Mouse (Mus musculus) adipocyte (in vitro differentiated cells): ENCODE measurements at regions not wholly inside any gene's neighbourhood (a gene's known extent, or its start where the extent isn't known, plus 50 kb on each side); places are given as distances from the start of the nearest gene placed in this dataset.
A peak's percentile ranks its signal among the peaks of the same experiment; 100 is the strongest.

ENCODE experiments used
- DNase-seq: peaks from one replicate; pipeline ENCODE4 v3.0.0-alpha.2; 2016; ENCODE audit warnings: low spot score

GRCm38 (mm10) chr4:152834421-152835110 is 356.9 kb upstream of the Kcnab2 start:
- DNase-seq, result no peak

DNA sequence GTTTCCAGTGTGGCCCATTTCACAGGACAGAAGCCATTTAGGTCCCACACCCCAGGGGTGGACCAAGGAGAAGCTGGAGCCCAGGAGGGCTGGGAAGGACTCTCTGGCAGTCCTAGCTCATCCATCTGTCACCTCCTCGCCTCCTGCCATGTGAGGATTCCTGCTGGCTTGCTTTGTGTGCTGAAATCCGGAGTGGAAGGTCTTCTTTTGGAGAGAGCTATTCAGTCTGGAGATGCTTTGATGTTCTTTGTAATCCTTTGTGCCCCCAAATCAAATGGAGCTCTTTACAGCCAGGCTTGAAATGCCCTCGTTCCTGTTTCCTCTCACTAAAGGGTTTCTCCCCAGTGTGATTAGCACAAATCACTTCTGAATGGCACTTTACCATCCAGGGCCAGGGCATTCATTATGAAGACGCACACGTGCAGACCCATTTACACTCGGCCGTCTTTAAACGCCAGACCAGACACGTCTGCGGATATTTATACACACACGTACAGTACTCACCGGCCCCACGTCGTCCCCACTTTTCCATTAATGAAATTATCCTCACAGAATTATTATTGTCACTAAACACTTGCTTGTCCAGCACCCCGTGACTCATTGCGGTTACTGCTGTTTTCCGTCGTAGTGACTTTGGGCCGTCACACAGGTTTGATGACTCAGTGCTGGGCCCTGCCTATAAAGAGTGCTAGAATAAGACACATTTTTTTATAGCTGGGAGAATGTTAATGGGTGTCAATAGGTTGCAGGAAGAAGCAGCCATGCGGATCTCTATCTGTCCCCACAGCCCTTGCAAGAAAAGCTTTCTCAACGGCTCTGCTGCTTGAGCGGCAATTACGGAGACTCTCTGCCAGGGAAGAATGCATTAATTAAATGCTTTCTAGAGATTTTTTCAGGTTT is 356.0 kb upstream of the Kcnab2 start:
- DNase-seq, result no peak

DNA sequence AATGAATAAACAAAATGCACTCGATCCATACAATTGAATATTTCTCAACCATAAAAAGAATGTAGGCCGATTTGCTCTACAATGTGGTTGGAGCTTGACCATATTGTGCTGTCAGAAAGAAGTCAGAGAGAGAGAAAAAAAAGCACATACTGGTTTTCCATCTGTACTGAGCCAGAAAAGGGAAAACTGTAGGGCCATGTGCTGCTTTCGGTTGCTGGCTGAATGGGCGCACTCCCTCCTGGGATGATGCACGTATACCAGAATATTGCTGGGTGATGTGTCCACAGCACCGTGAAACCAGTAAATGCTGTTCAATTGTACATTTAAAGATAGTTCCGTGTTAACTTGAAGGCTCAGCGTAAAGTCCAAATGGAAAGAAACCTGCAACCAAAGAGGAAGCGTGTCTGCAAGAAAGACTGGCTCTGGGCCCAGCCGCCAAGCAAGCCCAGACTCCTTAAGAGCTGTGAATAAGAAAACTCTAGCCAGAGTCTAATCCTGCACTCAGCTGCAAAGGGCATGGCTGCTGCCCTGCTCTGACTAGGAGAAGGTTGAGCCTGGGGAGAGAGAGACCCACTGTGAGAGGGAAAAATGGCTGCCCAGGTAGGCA is 355.2 kb upstream of the Kcnab2 start:
- DNase-seq, result no peak

DNA sequence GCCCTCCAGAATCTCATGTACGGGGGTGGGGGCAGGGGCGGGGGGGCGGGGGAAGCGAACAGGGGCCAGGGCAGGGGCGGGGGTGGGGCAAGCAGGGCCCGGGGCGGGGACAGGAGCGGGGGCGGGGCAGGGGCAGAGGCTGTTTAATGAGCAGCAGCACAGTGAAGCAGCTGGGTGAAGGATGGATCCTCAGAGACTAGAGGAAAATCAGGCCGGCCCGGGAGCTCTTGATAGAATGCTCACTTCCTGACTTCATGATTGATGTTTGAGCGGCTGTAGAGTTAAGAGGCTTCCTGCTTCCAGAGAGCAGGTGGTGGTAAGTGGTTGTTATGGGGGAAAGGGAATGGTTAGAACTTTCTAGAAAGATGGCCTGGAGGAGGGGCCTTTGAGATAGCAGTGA is 347.5 kb upstream of the Kcnab2 start:
- no peak for DNase-seq

- DNase-seq, result no peak
These were observed 338.6 kb upstream of the Kcnab2 start for GRCm38 (mm10) chr4:152816139-152816757.

GRCm38 (mm10) chr4:152806611-152807010 is 328.9 kb upstream of the Kcnab2 start:
- DNase-seq, result no peak

DNA sequence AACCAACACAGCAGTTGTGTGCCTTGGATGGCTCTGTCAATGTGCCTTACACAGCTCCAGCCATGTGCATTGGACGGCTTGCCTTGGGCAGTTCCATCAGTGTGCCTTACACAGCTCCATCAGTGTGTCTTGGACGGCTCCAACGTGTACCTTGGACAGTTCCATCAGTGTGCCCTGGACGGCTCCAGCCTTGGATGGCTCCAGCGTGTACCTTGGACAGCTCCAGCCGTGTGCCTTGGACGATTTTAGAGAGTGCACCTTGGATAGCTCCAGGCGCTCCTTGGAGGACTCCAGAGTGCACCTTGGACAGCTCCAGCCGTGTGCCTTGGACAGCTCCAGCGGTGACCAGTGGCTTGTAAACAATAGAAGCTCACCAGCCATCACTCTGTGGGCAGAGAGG is 321.7 kb upstream of the Kcnab2 start:
- peak; percentile 7 for DNase-seq

- DNase-seq, result no peak
These were observed 310.8 kb upstream of the Kcnab2 start for GRCm38 (mm10) chr4:152788431-152788830.

DNA sequence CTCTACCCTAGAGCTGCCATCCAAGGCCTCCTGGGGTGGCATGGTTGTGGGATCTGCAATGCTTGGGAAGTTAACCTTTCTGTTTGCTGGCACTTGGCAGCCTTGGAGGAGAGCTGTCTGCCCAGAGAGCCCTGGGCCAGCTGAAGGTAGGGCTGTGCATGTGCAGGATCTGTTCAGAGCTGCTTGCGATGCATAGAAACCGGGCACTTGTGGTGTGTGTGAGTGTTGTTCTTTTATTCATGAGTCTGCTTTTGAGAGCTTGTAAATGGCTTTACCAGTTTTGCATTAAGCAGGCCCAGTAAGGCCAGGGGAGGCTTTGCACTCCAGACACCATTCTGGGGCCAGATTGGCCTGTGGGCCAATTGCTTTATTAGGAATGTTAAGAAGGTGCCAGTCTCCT is 307.3 kb upstream of the Kcnab2 start:
- DNase-seq, result no peak

- DNase-seq, result no peak
These were observed 301.9 kb upstream of the Kcnab2 start for GRCm38 (mm10) chr4:152779526-152779925.

DNA sequence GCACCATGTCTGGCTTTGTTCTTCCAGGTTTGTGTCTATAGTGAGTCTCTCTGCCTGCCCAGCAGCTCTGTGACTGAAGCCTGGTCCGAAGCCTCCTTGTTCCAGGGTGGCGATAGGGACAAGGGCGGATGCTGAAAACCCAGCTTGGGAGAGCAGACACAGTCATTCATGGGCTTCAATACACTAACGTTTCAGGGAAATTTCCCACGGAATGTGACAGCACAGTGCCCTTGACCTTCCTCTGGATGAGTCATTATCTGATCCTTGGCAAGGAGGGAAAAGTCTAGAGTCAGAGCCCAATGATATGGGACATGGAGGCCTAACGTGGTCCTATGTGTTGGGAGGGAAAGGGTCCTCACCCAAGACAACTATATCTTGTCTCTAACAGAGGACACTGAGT is 298.1 kb upstream of the Kcnab2 start:
- no peak for DNase-seq

GRCm38 (mm10) chr4:152771386-152771785 is 293.7 kb upstream of the Kcnab2 start:
- DNase-seq, result no peak

- DNase-seq, result no peak
These were observed 289.7 kb upstream of the Kcnab2 start for GRCm38 (mm10) chr4:152767372-152767771.

GRCm38 (mm10) chr4:152763116-152763515 is 285.4 kb upstream of the Kcnab2 start:
- no peak for DNase-seq

DNA sequence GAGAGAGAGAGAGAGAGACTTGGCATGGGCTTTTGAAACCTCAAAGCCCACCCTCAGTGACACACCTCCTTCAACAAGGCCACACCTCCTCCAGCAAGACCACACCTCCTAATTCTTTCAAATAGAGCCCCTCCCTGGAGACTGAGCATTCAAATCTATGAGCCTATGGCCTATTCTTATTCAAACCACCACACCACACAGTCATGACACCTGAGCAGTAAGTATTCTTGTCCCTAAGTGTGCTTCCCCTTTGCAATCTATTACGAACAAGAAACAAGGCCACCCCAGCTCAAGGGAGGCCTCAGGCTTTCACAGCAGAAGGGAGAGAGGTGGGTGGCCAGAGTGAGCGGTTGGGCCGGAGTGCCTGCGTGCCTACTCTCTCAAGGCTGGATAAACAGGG is 284.9 kb upstream of the Kcnab2 start:
- DNase-seq, result no peak

- no peak for DNase-seq
These were observed 279.5 kb upstream of the Kcnab2 start for GRCm38 (mm10) chr4:152757191-152757590.

GRCm38 (mm10) chr4:152756535-152756934 is 278.9 kb upstream of the Kcnab2 start:
- DNase-seq, result no peak

- DNase-seq, result no peak
These were observed 278.1 kb upstream of the Kcnab2 start for GRCm38 (mm10) chr4:152755756-152756155.

DNA sequence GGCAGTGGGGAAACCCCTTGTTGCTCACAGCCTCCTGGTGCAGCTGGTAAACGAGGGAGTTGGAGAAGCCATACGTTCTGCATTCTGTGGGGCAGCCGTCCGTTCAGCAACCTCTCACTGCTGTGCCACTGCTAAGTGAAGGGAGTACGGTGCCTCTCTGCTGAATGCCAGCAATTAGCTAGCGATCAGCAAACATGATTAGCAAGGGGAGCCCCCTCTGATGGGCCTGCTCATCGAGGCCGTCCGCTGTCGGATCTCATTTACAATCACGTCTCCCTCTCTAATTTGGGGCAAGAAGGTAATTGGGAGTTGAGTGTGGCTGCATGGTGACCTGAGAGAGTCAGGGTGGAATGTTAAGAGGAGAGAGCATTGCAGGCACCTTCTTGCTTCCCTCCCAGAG is 266.7 kb upstream of the Kcnab2 start:
- no peak for DNase-seq

DNA sequence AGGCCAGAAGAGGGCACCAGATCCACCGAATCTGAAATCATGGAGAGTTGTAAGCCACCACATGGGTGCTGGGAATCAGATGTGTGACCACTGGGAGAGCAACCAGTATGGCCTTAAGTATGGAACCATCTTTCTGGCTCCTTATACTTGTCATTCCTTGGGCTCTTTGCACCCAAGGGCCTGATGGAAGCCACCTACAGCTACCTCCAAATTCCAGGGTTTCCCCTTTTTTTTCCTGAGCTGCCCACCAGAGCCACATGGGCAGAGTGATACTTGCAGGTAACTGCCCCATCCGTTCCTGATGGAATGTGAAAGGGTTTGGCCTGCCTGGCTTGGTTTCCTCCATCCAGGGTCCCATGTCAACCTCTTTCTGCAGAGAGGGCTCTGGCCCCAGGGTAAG is 255.3 kb upstream of the Kcnab2 start:
- no peak for DNase-seq

GRCm38 (mm10) chr4:152731988-152732387 is 254.3 kb upstream of the Kcnab2 start:
- DNase-seq, result no peak

DNA sequence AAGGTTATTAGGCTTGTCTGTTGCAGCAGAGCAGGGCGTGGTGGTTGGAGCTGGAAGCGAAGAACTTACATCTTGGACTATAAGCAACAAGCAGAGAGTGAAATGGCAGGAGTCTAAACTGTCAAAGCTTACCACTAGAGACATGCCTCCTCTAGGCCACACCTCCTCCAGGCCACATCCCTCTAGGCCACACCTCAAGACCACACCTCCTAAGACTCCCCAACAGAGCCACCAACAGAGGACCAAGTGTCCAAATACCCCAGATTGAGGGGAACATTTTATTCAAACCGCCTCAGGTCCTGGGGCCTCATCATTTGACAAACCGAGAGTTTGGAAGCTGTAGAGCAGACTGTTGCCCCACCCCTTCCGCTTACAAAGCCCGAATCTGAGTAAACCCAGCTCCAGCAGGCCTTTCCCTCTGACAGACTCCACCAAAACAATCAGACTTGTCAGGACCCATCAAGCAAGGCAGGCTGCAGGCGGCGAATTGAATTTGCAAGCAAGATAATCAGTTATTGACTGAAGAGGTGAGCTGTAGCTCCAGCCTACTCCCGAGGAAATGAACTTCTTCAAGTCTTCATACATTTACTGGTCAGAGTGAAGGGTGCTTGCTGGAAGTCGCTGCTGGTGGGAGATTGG is 253.5 kb upstream of the Kcnab2 start:
- DNase-seq, result no peak
